Mouse (Mus musculus): ENCODE data around the gene Sf1. TPM values are rescaled to one million over a fixed set of nuclear protein-coding genes. Genes with fewer than 3 reads are reported as not detected.
A peak's percentile ranks its signal among the peaks of the same experiment; 100 is the strongest.

Sf1 gene
- polyA plus RNA-seq, 1 experiment from 2014 or later: 119 TPM

GRCm38 (mm10) chr19:6364317-6364725, 831 bp downstream of the Sf1 start:
- Histone ChIP-seq H3K4me1 (peaks cover 44% of the 10 kb centered on the region), H3K9ac (replicated peaks) (peak overlapping the region; percentile 96), H3K4me2 (replicated peaks) (peak overlapping the region; percentile 76), H3K27me3 (no peaks in the 10 kb centered on the region), H3K36me3 (peaks cover 38% of the 10 kb centered on the region), H3K27ac (replicated peaks) (peak overlapping the region; percentile 98), H3K9me3 (no peaks in the 10 kb centered on the region), H3K4me3 (peak overlapping the region; percentile 90)
- peak; percentile 1; the same call in 1 of the 2 replicates for ATAC-seq (replicated peaks)
- WGBS: under 1% methylated on average over 55 of the region's 55 CpGs

GRCm38 (mm10) chr19:6364842-6365241, 1.4 kb downstream of the Sf1 start:
- peak overlapping the region; percentile 96 for H3K9ac ChIP-seq (replicated peaks)
- no peaks in the 10 kb centered on the region for H3K9me3 ChIP-seq
- H3K27me3 ChIP-seq: no peaks in the 10 kb centered on the region
- H3K4me3 ChIP-seq: peak overlapping the region; percentile 90
- peak overlapping the region; percentile 76 for H3K4me2 ChIP-seq (replicated peaks)
- ATAC-seq (replicated peaks): no peak
- peaks cover 44% of the 10 kb centered on the region for H3K36me3 ChIP-seq
- H3K4me1 ChIP-seq: peaks cover 44% of the 10 kb centered on the region
- H3K27ac ChIP-seq (replicated peaks): no peak overlapping the region
- WGBS: 5% methylated on average over 2 of the region's 2 CpGs

GRCm38 (mm10) chr19:6370175-6370574, 6.7 kb downstream of the Sf1 start:
- Histone ChIP-seq H3K4me2 (replicated peaks) (no peak overlapping the region), H3K27me3 (no peaks in the 10 kb centered on the region), H3K4me3 (no peak overlapping the region), H3K9me3 (no peaks in the 10 kb centered on the region), H3K36me3 (peaks cover 96% of the 10 kb centered on the region), H3K27ac (replicated peaks) (no peak overlapping the region), H3K9ac (replicated peaks) (no peak overlapping the region), H3K4me1 (peaks cover 30% of the 10 kb centered on the region)
- ATAC-seq (replicated peaks): no peak
- WGBS: 86% methylated on average over 2 of the region's 2 CpGs

GRCm38 (mm10) chr19:6372433-6372832, 8.9 kb downstream of the Sf1 start:
- Histone ChIP-seq H3K9ac (replicated peaks) (no peak overlapping the region), H3K27ac (replicated peaks) (no peak overlapping the region), H3K36me3 (peaks cover 98% of the 10 kb centered on the region), H3K9me3 (no peaks in the 10 kb centered on the region), H3K4me2 (replicated peaks) (no peak overlapping the region), H3K4me3 (no peak overlapping the region), H3K27me3 (no peaks in the 10 kb centered on the region), H3K4me1 (peaks cover 11% of the 10 kb centered on the region)
- no peak for ATAC-seq (replicated peaks)
- WGBS: 92% methylated on average over 3 of the region's 3 CpGs

DNA sequence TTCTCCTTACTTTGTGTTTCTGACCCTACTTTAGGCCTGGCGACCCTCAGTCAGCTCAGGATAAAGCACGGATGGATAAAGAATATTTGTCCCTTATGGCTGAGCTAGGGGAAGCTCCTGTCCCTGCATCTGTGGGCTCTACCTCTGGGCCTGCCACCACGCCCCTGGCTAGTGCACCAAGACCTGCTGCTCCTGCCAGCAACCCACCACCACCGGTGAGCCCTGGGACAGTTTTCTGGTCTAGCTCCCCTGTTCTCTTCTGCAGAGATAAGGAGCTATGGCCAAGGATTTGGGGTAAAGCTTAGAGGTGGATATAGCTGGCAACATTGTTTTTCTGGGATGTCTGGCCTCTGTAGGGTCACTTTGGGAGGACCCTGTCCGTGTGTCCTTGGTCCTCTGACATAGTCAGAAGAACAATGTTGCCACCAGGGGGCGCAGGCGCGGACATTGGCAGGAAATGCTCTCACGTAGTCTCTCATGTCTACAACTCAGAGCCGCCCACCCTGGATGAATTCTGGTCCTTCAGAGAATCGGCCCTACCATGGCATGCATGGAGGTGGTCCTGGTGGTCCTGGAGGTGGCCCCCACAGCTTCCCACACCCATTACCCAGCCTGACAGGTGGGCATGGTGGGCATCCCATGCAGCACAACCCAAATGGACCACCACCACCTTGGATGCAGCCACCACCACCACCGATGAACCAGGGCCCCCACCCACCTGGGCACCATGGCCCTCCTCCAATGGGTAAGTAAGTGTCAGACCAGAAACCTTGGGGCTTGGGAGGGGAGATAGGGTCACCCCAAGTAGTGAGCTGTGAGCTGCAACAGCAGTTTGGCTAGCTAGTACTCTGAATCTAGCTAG, 10.3 kb downstream of the Sf1 start:
- H3K36me3 ChIP-seq: peaks cover 97% of the 10 kb centered on the region
- ATAC-seq (replicated peaks): peak; percentile 46; the same call in 1 of the 2 replicates
- H3K27ac ChIP-seq (replicated peaks): no peak overlapping the region
- no peak overlapping the region for H3K4me2 ChIP-seq (replicated peaks)
- H3K4me3 ChIP-seq: no peak overlapping the region
- no peaks in the 10 kb centered on the region for H3K27me3 ChIP-seq
- H3K4me1 ChIP-seq: 0 out of 2 replicates have a peak, but pooled peaks cover 6% of the 10 kb centered on the region
- 67% methylated on average over 12 of the region's 12 CpGs for WGBS
- no peak overlapping the region for H3K9ac ChIP-seq (replicated peaks)
- no peaks in the 10 kb centered on the region for H3K9me3 ChIP-seq

DNA sequence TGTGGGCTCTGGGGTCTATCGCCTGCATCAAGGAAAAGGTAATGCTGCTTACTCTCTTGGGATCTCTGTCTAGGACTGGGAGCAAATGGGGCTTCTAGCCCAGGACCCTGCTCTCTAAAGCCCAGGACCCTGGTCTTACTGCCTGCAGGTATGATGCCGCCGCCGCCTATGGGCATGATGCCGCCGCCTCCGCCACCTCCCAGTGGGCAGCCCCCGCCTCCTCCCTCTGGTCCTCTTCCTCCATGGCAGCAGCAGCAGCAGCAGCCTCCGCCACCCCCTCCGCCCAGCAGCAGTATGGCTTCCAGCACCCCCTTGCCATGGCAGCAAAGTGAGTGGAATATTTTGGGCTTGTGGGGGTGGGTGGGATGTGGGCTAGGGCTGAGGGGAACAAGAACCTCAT, 11.1 kb downstream of the Sf1 start:
- no peak for ATAC-seq (replicated peaks)
- Histone ChIP-seq H3K4me3 (no peak overlapping the region), H3K27me3 (no peaks in the 10 kb centered on the region), H3K4me1 (0 out of 2 replicates have a peak, but pooled peaks cover 6% of the 10 kb centered on the region), H3K4me2 (replicated peaks) (no peak overlapping the region), H3K36me3 (peaks cover 92% of the 10 kb centered on the region), H3K9ac (replicated peaks) (no peak overlapping the region), H3K9me3 (no peaks in the 10 kb centered on the region), H3K27ac (replicated peaks) (no peak overlapping the region)
- WGBS: 95% methylated on average over 10 of the region's 10 CpGs

GRCm38 (mm10) chr19:6375423-6376254, 12.1 kb downstream of the Sf1 start:
- Histone ChIP-seq H3K27ac (replicated peaks) (no peak overlapping the region), H3K4me2 (replicated peaks) (no peak overlapping the region), H3K4me1 (0 out of 2 replicates have a peak, but pooled peaks cover 6% of the 10 kb centered on the region), H3K36me3 (peaks cover 82% of the 10 kb centered on the region), H3K9ac (replicated peaks) (no peak overlapping the region), H3K27me3 (no peaks in the 10 kb centered on the region), H3K4me3 (no peak overlapping the region), H3K9me3 (no peaks in the 10 kb centered on the region)
- ATAC-seq (replicated peaks): 0 out of 2 replicates have a peak, but pooled peaks have one; percentile 17
- WGBS: 92% methylated on average over 38 of the region's 42 CpGs

GRCm38 (mm10) chr19:6376255-6376564, 12.7 kb downstream of the Sf1 start:
- Histone ChIP-seq H3K27me3 (no peaks in the 10 kb centered on the region), H3K9ac (replicated peaks) (no peak overlapping the region), H3K4me2 (replicated peaks) (no peak overlapping the region), H3K4me1 (0 out of 2 replicates have a peak, but pooled peaks cover 6% of the 10 kb centered on the region), H3K9me3 (no peaks in the 10 kb centered on the region), H3K36me3 (peaks cover 76% of the 10 kb centered on the region), H3K4me3 (no peak overlapping the region), H3K27ac (replicated peaks) (no peak overlapping the region)
- WGBS: 77% methylated on average over 14 of the region's 14 CpGs
- no peak for ATAC-seq (replicated peaks)

DNA sequence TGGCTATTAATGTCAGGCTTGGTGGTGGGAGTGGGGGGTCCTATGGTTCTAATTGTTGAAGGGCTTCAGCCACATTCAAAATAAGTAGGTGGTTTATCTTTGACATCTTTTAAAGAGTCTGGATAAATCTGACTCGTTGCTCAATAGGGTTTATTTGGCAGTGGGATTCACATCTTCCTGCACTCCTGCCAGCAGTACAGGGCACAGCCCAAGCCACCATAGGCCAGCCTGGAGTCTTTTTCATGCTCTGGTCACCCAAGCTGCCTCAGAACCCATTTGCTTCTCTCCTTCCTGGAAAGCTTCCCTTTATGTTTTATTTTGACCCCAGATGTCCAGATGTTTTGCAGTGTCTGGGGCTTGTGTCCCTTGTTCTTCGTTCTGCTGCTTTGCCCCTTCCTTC, 13.2 kb downstream of the Sf1 start:
- H3K4me1 ChIP-seq: 0 out of 2 replicates have a peak, but pooled peaks cover 6% of the 10 kb centered on the region
- no peak overlapping the region for H3K4me3 ChIP-seq
- H3K36me3 ChIP-seq: peaks cover 72% of the 10 kb centered on the region
- no peak for ATAC-seq (replicated peaks)
- WGBS: 77% methylated on average over 2 of the region's 2 CpGs
- no peaks in the 10 kb centered on the region for H3K9me3 ChIP-seq
- 0 out of 2 replicates have a peak overlapping the region, but pooled peaks have one; percentile 1 for H3K27ac ChIP-seq (replicated peaks)
- H3K9ac ChIP-seq (replicated peaks): no peak overlapping the region
- no peak overlapping the region for H3K4me2 ChIP-seq (replicated peaks)
- no peaks in the 10 kb centered on the region for H3K27me3 ChIP-seq

DNA sequence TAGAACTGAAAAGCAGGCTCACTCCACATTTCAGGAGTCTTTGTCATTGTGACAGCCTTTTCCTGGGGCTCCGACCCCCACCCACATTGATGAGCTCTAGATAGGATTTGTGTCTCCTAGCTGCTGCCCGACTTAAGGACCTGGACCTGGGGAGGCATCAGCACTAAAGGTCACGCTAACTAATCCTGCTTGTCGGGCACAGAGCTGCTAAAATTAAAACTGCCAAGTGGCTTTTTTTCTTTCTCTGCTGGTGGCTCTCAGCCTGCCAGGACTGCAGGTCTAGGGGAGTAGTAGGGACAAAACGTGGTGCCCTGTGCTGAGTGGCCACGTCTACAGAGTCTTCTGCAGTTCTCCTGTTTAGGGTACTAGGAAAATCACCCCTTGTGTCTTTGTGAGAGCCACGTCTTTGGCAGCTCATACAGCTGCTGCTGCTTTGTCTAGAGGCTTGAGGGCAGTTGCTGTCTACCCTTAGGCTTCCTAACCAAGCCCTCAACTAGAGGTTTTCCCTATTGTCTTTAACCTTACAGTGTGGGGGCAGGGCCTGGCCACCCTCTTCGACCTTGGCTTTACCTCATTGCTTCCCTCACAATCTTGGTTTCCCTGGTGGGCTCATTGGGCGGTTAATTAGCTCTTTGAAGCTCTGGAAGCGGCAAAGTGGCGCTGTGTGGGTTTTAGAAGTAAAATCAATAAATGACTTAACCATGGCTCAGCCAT, 14.0 kb downstream of the Sf1 start:
- WGBS: 44% methylated on average over 11 of the region's 11 CpGs
- Histone ChIP-seq H3K36me3 (peaks cover 64% of the 10 kb centered on the region), H3K9me3 (no peaks in the 10 kb centered on the region), H3K27ac (replicated peaks) (peak overlapping the region; percentile 1; the same call in 1 of the 2 replicates), H3K27me3 (no peaks in the 10 kb centered on the region), H3K4me2 (replicated peaks) (no peak overlapping the region), H3K4me1 (0 out of 2 replicates have a peak, but pooled peaks cover 6% of the 10 kb centered on the region), H3K4me3 (no peak overlapping the region), H3K9ac (replicated peaks) (no peak overlapping the region)
- no peak for ATAC-seq (replicated peaks)

DNA sequence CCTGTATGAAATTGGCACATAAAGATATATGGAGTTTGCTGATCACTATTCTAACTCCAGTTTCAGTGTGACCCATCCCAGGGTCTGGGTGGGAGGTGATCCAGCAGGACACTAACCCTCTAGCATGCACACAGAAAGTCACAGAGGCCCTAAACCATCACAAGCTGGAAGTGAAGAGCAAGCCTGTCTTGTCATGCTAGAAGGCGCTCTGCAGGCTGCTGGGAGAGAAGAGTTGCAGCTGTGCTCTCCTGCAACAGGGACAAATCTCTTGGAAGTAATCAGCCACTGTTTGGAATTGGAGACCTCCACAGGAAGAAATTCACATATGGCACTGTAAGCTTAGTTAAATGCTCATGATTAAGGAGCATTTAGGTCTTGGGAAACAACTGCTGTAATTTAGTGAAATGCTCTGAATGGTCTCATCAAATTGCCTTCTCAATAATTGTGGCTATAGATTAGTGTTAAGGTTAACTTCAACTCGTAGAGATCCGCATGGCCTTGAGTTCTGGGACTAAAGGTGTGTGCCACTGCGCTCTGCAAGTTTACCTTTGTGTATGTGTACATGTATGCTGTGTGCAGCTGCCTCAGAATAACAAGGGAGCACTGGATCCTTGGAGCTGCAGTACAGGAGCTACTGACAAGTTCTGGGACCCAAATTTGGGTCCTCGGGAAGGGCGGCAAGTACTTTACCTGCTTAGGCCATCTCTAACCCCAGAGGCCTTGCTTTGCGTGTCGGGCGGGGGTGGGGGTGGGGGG, 17.1 kb downstream of the Sf1 start:
- Histone ChIP-seq H3K9ac (replicated peaks) (no peak overlapping the region), H3K4me3 (no peak overlapping the region), H3K27me3 (no peaks in the 10 kb centered on the region), H3K27ac (replicated peaks) (no peak overlapping the region), H3K4me2 (replicated peaks) (no peak overlapping the region), H3K4me1 (0 out of 2 replicates have a peak, but pooled peaks cover 6% of the 10 kb centered on the region), H3K36me3 (peaks cover 33% of the 10 kb centered on the region), H3K9me3 (no peaks in the 10 kb centered on the region)
- WGBS: 90% methylated on average over 9 of the region's 9 CpGs
- no peak for ATAC-seq (replicated peaks)

All from forebrain, embryonic 15.5 days (tissue).